Mouse (Mus musculus): ENCODE data around the gene Ccdc148.
A peak's percentile ranks its signal among the peaks of the same experiment; 100 is the strongest.

Ccdc148 gene

GRCm38 (mm10) chr2:59160605-59160963 lies at the start of gene Ccdc148, which contains the start of gene Pkp4:
Ccdc148 (minus strand) TSS chr2:59160683.
Pkp4 (plus strand) TSS chr2:59160850.
- DNase-seq (ENCODE audit: low spot score in 2 of 2): peak; percentile 79 to 89

- no peak for DNase-seq (ENCODE audit: low spot score in 2 of 2)
Measured at GRCm38 (mm10) chr2:59208276-59208675, 47.8 kb upstream of the Ccdc148 start.

DNA sequence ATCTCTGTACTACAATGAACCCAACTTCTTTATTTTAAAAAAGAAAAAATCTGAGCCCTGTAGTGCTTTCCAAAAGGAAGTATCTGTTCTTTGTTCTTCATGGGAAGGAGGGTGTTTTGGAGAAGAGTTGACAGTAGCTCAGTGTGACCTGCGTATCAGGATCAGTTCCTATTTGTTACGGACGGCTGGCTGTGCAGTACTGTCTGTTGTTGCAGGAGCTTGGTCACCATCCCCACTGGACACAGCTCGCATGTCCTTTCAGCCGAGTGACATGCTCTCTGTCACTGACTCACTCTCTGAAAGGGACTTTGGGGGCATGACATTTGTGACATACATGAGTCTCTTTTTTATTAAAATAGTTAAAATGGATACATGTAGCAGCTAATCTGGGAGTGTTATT lies 47.2 kb upstream of the Ccdc148 start:
- DNase-seq (ENCODE audit: low spot score in 2 of 2): no peak

DNA sequence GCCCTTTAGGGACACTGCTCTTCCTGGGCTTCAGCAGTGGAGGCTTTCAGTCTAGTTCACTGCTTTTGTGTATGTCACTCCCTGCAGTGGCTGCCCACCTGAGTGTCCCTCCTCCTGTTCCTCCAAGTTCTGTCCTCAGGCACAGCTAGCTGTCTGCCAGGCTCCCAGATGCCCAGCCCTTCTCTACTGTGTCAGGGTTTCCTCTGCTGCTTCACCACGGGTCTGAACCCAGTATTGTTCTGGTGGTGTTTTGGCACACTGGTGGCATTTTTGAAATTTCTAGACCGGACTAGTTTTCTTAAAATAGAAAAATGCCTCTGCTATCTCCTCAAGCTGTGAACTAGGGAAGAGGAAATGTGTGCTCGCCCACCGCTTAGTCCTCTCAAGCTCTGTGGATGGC lies 46.8 kb upstream of the Ccdc148 start:
- no peak for DNase-seq (ENCODE audit: low spot score in 2 of 2)

GRCm38 (mm10) chr2:59206190-59206589 lies 45.7 kb upstream of the Ccdc148 start:
- DNase-seq (ENCODE audit: low spot score in 2 of 2): no peak

DNA sequence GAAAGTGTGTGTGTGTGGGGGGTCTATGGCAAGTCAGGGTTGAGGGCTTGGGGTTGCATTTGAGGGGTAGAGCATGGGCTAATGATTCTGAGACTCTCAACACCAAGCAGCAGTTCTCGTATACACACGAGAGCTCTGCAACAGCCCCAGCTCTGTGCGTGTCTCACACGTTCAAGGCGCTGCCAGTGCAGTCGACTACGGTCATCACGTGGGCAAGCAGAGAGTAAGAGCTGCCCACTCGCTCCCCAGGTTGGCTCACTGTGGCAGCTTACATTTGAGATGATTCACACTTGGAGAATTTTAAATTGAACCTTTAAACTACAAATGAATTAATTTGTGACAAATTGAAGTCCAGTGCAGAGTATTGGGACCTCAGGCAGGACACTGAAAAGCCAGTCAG lies 44.6 kb upstream of the Ccdc148 start:
- no peak for DNase-seq (ENCODE audit: low spot score in 2 of 2)

- DNase-seq (ENCODE audit: low spot score in 2 of 2): no peak
Measured at GRCm38 (mm10) chr2:59203627-59204425, 43.3 kb upstream of the Ccdc148 start.

DNA sequence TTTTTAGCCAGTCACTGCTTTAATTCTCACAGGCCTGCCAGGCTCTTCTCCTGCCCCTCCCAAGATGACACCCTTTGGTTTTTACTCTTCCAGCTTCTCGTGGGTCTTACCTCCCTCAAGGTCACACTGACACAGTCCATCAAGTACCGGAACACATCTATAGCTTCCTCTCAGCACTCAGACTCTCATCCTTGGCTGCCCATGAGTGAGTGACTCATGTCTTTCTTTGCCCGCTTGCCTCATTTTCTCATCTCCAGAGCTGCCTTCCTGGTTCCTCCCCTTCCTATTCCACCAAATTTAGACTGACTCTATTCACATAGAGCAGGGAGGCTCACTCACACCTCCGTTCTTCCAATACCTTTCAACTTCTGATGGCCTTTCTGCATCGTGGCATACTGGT lies 42.4 kb upstream of the Ccdc148 start:
- no peak for DNase-seq (ENCODE audit: low spot score in 2 of 2)

- DNase-seq (ENCODE audit: low spot score in 2 of 2): no peak
Measured at GRCm38 (mm10) chr2:59200511-59200910, 40.0 kb upstream of the Ccdc148 start.

- no peak for DNase-seq (ENCODE audit: low spot score in 2 of 2)
Measured at GRCm38 (mm10) chr2:59199476-59199976, 39.0 kb upstream of the Ccdc148 start.

- DNase-seq (ENCODE audit: low spot score in 2 of 2): no peak
Measured at GRCm38 (mm10) chr2:59197156-59197555, 36.7 kb upstream of the Ccdc148 start.

- no peak for DNase-seq (ENCODE audit: low spot score in 2 of 2)
Measured at GRCm38 (mm10) chr2:59193117-59193516, 32.6 kb upstream of the Ccdc148 start.

DNA sequence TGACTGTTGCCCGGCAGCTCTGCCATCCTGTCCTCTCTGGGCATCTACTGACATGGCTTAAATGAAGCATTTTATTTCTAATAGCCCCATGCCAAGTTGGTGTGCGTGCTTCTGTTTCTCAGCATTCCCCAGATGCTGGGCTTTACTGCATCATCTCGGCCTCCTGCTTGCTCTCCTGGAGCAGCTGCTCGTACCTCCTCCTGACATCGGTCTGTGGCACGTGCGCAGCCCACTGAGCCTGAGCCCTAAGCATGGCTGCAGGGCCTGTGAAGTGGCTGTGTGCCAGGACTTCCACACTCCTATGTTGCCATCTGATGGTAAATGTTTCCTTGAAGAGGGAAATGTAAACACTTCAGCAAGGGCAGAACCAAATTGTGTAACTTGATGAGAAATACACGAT lies 31.0 kb upstream of the Ccdc148 start:
- no peak for DNase-seq (ENCODE audit: low spot score in 2 of 2)

DNA sequence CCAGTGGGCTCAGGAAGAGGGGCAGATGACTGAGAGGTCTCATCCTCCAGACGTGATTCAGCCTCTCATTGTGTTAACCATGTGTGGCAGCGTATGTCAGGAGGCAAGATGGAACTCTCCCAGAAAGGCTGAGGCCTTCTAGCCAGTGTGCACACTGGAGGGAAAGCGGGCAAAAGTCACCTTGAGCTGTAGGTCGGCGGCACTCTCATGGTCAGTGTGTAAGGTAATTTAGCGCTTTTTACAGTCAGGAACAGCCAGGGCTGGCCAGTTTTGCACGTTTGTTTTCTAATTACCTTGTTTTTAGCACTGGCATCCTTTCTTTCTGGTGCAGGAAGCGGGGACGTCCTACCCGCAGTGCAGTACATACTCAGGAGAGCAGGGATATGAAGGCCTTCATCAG lies 29.7 kb upstream of the Ccdc148 start:
- no peak for DNase-seq (ENCODE audit: low spot score in 2 of 2)

- DNase-seq (ENCODE audit: low spot score in 2 of 2): no peak
Measured at GRCm38 (mm10) chr2:59189661-59190185, 29.2 kb upstream of the Ccdc148 start.

- DNase-seq (ENCODE audit: low spot score in 2 of 2): no peak
Measured at GRCm38 (mm10) chr2:59188306-59188705, 27.8 kb upstream of the Ccdc148 start.

GRCm38 (mm10) chr2:59186966-59187365 lies 26.5 kb upstream of the Ccdc148 start:
- DNase-seq (ENCODE audit: low spot score in 2 of 2): no peak

DNA sequence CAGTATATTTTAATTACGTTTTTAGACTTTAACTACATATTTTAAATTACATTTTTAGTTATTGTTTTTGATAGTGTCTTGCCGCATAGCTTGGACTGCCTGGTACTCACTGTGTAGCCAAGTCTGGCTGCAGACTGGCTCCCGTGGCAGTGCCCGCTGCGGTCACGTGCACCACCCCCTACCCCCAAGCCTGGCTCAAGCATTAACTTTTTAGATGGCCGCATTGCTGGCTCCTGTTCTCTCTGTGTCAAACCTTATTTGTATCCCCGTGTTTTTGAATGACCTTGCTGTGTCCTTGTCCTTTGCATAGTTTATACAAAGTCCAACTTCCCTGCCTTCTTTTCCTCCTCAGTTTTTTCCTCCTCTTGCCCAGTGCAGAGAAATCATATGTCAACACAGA lies 25.6 kb upstream of the Ccdc148 start:
- no peak for DNase-seq (ENCODE audit: low spot score in 2 of 2)

GRCm38 (mm10) chr2:59184107-59185064 lies 23.9 kb upstream of the Ccdc148 start:
- no peak for DNase-seq (ENCODE audit: low spot score in 2 of 2)

DNA sequence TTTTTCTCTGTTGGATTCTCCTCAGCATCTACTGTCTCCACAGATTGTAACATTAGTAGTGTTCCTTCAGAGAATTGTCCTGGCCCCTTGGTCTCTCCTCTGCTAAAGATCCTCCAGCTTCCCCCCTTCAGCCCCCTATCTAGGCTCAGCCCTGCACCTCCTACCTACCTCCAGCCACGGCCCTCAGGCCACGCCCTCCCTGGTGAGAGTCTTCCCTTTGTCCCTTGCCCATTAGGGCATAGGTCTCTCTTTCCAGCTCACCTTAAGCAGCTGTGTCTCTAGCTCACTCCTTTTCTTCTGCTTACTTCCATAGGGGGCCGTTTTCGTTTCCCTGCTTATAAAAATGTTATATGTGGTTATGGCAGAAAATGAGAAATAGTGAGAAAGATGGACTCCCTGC lies 23.1 kb upstream of the Ccdc148 start:
- no peak for DNase-seq (ENCODE audit: low spot score in 2 of 2)

DNA sequence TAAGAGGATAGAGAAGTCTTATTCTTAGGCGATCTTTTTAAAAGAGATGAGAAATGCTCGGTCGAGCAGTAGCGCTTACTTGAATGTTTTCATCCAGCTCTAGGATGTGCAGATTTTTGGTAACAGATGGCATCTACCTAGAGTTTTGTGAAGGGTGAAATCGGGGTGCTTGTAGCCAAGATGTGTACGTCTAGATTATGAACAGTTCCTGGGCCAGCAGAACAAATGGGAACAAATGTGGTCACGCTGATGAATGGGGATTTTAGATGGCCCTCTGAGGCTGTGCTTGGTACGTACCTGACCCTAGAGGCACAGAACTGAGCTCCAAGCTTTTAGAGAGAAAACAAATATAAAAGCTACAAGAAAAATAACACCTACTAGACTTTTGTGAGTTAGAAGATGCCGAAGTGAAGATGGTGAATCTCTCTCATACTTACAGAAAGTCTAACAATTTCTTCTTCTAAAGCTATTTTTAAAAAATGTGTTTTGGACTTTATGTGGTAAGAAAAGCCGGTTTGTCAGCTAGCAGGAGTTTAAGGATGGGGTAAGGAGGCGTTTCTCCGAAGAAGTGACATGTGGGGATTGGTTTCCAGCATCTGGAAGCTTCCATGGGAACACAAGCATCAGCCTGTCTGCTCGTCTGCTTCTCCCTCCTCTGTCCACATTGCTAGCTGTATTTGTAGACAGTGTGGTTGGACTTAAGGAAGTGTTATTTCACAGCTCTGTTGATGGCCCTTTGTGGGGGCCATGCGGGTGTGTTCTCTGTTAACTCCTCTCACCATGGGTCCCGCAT lies 21.0 kb upstream of the Ccdc148 start:
- no peak for DNase-seq (ENCODE audit: low spot score in 2 of 2)

Measured in urinary bladder, adult 18-20 months (tissue).